Mouse (Mus musculus): ENCODE measurements around the gene Rxylt1. TPM values are rescaled to one million over a fixed set of nuclear protein-coding genes. Genes with fewer than 3 reads are reported as not detected.

The Rxylt1 gene
- polyA plus RNA-seq, 1 experiment, result 32.8 TPM

DNA sequence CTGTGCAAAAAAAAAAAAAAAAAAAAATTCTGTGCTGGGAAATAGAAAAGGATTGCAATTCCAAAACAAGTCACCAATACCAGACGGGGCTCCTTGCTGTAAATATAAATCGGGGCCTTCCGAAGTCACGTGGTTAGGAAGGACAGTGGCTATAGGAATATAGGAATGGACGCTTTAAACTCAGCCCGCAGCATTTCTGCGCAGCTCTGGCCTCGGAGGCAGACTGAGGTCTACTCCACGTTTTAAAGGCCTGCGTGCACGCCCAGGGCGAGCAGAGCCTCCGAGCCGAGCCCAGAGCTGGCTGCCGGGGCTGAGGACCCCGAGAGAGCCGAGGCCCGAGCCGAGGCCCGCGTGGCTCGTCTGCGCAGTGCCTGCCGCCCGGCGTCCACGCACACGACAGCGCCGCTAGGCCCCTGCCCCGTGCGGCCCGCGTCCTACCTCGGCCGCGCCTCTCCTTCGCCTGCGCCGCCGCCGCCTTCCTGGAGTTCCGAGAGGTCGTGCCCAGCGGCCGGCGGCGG, 650 bp downstream of the Rxylt1 start:
- no peaks in the 10 kb centered on the region for H3K9me3 ChIP-seq
- TF ChIP-seq FLI1 (IDR thresholded peaks at IDR 0.05; ENCODE audit: low read length) (no peak), GATA1 (IDR thresholded peaks at IDR 0.05; ENCODE audit: borderline replicate concordance, low read length) (no peak)
- H3K4me1 ChIP-seq, result peaks cover 23% of the 10 kb centered on the region
- H3K36me3 ChIP-seq (replicated peaks; ENCODE audit: low read length), result peaks cover 33% of the 10 kb centered on the region
- peak overlapping the region; percentile 99 for H3K4me3 ChIP-seq (replicated peaks)
- H3K27me3 ChIP-seq (replicated peaks), result no peaks in the 10 kb centered on the region

DNA sequence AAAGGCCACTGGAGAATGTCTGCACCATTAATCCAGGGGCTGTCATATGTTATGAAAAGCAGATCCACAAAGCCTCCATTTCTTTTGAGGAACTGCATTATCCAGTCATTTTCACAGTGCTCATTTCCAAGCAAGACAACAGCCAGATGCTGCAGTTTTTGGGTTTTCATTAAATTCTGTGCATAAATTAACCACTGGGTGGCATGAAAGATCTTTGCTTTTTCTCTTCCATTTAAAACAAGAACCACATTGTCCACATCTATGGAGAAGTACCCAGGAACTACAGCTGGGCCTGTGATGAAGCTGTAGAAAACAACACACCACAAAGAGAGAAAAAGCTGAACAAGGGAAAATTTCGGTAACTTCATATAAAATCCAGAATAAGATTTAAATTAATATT, 6.7 kb downstream of the Rxylt1 start:
- TF ChIP-seq GATA1 (IDR thresholded peaks at IDR 0.05; ENCODE audit: borderline replicate concordance, low read length) (no peak), FLI1 (IDR thresholded peaks at IDR 0.05; ENCODE audit: low read length) (no peak)

DNA sequence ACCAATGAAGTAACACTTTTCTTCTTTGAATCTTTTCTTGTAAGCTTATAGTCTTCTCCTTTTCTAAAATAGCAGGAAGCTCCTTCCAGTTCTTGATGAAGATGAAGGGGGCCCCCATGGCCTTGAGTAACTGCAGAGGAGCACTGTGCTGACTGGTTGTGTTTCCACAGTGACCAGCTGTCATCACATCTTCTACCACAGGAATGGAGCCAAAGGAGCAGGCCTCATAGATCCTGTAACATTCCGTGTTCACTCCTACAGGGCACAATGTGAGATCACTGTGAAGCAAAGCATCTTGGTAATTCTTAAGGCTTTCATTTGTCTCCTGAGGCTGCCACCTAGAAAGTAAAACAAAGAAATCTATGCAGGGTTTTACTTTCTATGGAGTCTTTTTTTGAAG, 15.8 kb downstream of the Rxylt1 start:
- H3K4me3 ChIP-seq (replicated peaks), result no peak overlapping the region
- TF ChIP-seq GATA1 (IDR thresholded peaks at IDR 0.05; ENCODE audit: borderline replicate concordance, low read length), result no peak
- TF ChIP-seq FLI1 (IDR thresholded peaks at IDR 0.05; ENCODE audit: low read length), result no peak
- peaks cover 10% of the 10 kb centered on the region for H3K9me3 ChIP-seq
- H3K27me3 ChIP-seq (replicated peaks), result no peaks in the 10 kb centered on the region
- H3K4me1 ChIP-seq, result no peaks in the 10 kb centered on the region
- H3K36me3 ChIP-seq (replicated peaks; ENCODE audit: low read length), result peaks cover 6% of the 10 kb centered on the region

More for the DNA sequence above, 6.7 kb downstream of the Rxylt1 start:
- H3K4me1 ChIP-seq, result peaks cover 9% of the 10 kb centered on the region; the same call in 1 of the 2 replicates
- peaks cover 14% of the 10 kb centered on the region for H3K9me3 ChIP-seq
- H3K4me3 ChIP-seq (replicated peaks), result no peak overlapping the region
- peaks cover 73% of the 10 kb centered on the region for H3K36me3 ChIP-seq (replicated peaks; ENCODE audit: low read length)
- no peaks in the 10 kb centered on the region for H3K27me3 ChIP-seq (replicated peaks)

DNA sequence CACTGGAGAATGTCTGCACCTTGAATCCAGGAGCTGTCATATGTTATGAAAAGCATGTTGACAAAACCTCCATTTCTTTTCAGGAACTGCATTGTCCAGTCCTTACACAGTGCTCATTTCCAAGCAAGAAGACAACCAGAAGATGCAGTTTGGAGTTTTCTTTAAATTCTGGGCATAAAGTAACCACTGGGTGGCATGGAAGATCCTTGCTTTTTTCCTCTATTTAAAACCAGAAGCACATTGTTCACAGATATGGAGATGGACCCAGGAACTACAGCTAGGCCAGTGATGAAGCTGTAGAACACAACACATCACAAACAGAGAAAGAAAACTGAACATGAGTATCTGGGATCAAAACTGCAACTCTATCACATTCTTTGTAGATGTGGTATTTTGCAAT, 28.0 kb downstream of the Rxylt1 start:
- Histone ChIP-seq H3K9me3 (no peaks in the 10 kb centered on the region), H3K36me3 (replicated peaks; ENCODE audit: low read length) (no peaks in the 10 kb centered on the region), H3K4me1 (no peaks in the 10 kb centered on the region), H3K4me3 (replicated peaks) (no peak overlapping the region), H3K27me3 (replicated peaks) (no peaks in the 10 kb centered on the region)
- TF ChIP-seq FLI1 (IDR thresholded peaks at IDR 0.05; ENCODE audit: low read length) (no peak), GATA1 (IDR thresholded peaks at IDR 0.05; ENCODE audit: borderline replicate concordance, low read length) (no peak)

DNA sequence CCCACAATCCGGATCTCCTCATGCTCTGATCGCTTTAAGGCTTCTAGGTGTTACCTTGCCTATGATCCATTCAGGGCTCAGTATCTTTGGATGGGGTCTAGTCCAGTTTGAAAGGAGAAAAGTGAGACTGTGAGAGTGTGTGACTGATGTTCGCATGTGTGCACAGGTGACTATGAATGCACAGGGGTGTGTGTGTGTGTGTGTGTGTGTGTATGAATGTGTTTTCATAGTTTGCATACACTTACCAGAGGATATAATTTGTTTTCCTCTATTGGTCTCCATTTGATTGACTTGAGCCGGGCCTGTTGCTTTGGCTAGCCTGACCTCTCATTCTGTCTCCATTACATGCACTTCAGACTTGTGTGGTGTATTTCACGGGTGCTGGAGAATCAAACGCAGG, 41.3 kb downstream of the Rxylt1 start:
- H3K36me3 ChIP-seq (replicated peaks; ENCODE audit: low read length), result no peaks in the 10 kb centered on the region

DNA sequence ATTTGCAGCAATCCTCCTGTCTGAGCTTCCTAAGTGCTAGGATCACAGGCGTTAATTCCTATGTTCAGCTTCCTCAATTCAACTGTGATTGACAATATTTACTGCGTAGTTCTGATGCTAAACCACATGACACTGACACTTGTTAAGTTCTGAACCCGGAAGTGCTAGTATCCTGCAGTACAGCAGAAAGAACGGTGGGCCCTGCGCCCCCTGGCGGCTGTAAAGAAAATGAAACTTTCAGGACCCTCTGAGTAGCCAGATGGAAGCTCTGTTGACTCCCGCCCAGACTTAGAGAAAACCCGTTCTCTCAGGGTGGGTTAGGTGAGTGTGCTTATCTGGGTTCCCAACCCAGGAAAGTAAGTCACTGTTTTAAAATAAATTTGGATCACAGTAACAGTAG, 42.6 kb downstream of the Rxylt1 start:
- peaks cover 7% of the 10 kb centered on the region for H3K27me3 ChIP-seq (replicated peaks)
- H3K9me3 ChIP-seq, result no peaks in the 10 kb centered on the region
- H3K4me3 ChIP-seq (replicated peaks), result peak overlapping the region; percentile 50
- peaks cover 4% of the 10 kb centered on the region; the same call in 1 of the 2 replicates for H3K4me1 ChIP-seq
- no peaks in the 10 kb centered on the region for H3K36me3 ChIP-seq (replicated peaks; ENCODE audit: low read length)
- TF ChIP-seq GATA1 (IDR thresholded peaks at IDR 0.05; ENCODE audit: borderline replicate concordance, low read length) (no peak), FLI1 (IDR thresholded peaks at IDR 0.05; ENCODE audit: low read length) (no peak)

More for the DNA sequence above, 41.3 kb downstream of the Rxylt1 start:
- Histone ChIP-seq H3K4me3 (replicated peaks) (no peak overlapping the region), H3K9me3 (no peaks in the 10 kb centered on the region), H3K27me3 (replicated peaks) (peaks cover 1% of the 10 kb centered on the region), H3K4me1 (peaks cover 4% of the 10 kb centered on the region; the same call in 1 of the 2 replicates)
- TF ChIP-seq FLI1 (IDR thresholded peaks at IDR 0.05; ENCODE audit: low read length) (no peak), GATA1 (IDR thresholded peaks at IDR 0.05; ENCODE audit: borderline replicate concordance, low read length) (no peak)

DNA sequence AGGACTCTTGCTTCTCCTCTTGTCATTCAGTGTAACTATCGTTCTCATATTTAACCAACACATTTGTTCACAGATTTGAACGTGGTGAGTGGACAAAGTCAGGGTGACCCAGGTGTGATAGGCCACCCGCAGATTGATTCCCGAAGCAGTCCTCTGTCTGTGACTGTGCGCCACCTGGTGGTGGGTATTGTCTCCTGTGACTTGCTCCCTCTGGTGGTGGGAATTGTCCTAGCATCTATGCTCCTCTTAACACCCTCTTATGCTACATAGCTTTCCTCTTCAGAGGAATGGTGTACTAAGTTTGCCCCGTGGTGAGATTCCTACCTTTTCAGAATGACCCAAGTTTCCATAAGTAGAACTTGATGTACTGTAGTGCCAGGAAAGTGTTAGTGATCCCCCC, 45.3 kb downstream of the Rxylt1 start:
- no peaks in the 10 kb centered on the region for H3K36me3 ChIP-seq (replicated peaks; ENCODE audit: low read length)
- TF ChIP-seq GATA1 (IDR thresholded peaks at IDR 0.05; ENCODE audit: borderline replicate concordance, low read length) (no peak), FLI1 (IDR thresholded peaks at IDR 0.05; ENCODE audit: low read length) (no peak)
- H3K4me1 ChIP-seq, result peaks cover 17% of the 10 kb centered on the region
- no peak overlapping the region for H3K4me3 ChIP-seq (replicated peaks)
- H3K9me3 ChIP-seq, result peaks cover 6% of the 10 kb centered on the region; the same call in 1 of the 2 replicates
- H3K27me3 ChIP-seq (replicated peaks), result peaks cover 32% of the 10 kb centered on the region

DNA sequence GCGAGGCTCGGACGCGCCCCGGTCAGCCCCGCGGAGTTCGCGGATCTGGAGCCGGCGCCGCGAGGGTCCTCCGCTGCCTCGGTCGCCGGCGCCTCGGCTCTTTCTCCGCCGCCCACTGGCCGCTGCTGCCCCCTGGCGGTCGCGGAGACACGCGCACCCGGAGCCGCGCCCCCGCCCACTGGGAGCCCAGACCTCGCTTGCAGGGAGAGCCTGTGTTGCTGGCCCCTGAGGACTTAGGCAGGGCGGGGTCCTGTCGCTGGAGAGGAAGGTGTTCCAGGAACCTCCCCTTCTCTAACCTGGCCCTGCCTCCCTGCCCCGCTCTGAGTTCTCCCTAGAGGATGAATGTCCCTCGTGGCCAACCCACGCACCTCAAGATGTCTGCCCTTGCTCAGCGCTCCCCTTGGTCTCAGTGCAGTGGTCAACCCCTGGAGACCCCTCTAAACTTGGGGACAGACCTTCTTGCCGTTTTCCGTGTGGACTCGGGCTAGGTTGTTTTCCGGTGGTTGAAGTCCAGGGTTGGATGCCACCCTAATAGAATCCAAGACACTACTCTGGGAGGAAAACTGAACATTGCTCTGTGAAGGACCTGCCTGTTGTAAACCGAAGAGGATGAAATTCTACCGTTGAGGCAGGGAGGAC, 49.3 kb downstream of the Rxylt1 start:
- H3K36me3 ChIP-seq (replicated peaks; ENCODE audit: low read length), result no peaks in the 10 kb centered on the region
- H3K4me1 ChIP-seq, result peaks cover 17% of the 10 kb centered on the region
- H3K4me3 ChIP-seq (replicated peaks), result peak overlapping the region; percentile 90
- no peak for TF ChIP-seq FLI1 (IDR thresholded peaks at IDR 0.05; ENCODE audit: low read length)
- no peak for TF ChIP-seq GATA1 (IDR thresholded peaks at IDR 0.05; ENCODE audit: borderline replicate concordance, low read length)
- peaks cover 57% of the 10 kb centered on the region for H3K27me3 ChIP-seq (replicated peaks)
- peaks cover 6% of the 10 kb centered on the region; the same call in 1 of the 2 replicates for H3K9me3 ChIP-seq

DNA sequence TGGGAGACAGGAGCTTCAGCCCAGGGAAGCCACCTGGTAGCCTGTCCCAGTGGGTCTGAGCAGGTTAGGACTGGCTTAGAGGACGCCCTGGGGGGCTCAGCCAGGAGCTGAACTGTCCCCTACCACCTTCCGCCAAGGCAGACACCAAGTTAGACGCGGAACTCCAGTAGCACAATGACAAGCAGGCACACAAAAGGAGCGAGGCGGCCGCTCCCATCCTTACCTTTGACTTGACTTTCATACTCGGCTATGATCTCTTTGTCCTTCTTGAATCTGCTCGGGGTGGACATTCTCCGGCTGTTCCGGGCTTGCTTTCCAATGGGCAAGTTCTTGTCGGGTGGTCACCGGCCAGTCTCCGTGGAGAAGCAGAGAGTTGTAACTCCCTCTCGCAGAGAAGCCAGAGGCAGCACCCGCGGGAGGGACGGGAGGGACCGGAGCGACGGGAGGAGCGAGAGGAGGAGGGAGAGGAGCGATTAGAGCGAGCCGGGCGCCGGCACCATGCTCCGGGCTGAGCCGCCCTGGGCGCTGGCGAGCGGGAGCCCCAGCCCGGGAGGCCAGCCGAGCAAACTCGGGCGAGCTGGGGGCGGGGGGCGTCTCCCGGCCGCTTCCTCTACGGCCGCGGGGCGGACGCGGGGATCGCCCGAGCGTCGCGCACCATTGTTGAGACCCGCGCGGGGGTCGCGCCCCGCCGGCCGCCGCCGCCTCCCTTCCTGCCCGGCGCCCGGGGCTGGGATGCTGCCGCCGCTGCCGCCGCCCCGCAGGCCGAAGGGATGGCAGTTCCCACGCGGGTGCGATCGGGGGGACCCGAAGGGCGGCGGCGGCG, 50.1 kb downstream of the Rxylt1 start, which contains the start of gene Srgap1:
Srgap1 (minus strand) TSS at position 412 of the 823 bp plus-strand sequence.
- H3K9me3 ChIP-seq, result peaks cover 6% of the 10 kb centered on the region; the same call in 1 of the 2 replicates
- peaks cover 61% of the 10 kb centered on the region for H3K27me3 ChIP-seq (replicated peaks)
- peak within 1 kb of the TSS; percentile 90 for H3K4me3 ChIP-seq (replicated peaks)
- TF ChIP-seq FLI1 (IDR thresholded peaks at IDR 0.05; ENCODE audit: low read length), result no peak
- TF ChIP-seq GATA1 (IDR thresholded peaks at IDR 0.05; ENCODE audit: borderline replicate concordance, low read length), result no peak
- H3K36me3 ChIP-seq (replicated peaks; ENCODE audit: low read length), result no peaks in the 10 kb centered on the region
- H3K4me1 ChIP-seq, result peaks cover 17% of the 10 kb centered on the region
